Mouse (Mus musculus) gastrocnemius, postnatal 10 days (tissue): Measurements from ENCODE around the gene Arhgef25. TPM values are rescaled to one million over a fixed set of nuclear protein-coding genes. Genes with fewer than 3 reads are reported as not detected.
A peak's percentile ranks its signal among the peaks of the same experiment; 100 is the strongest.

Source experiments
- DNase-seq: peaks from one replicate; pipeline ENCODE4 v3.0.0; 2021; ENCODE audit warnings: mixed read lengths
- long read RNA-seq, 2 experiments: library from polyadenylated mRNA; stranded (forward); transcript quantifications; one replicate each; pipeline ENCODE4 v2.0.0; 2021
- total RNA-seq, 2 experiments: library from RNA; stranded (reverse); gene quantifications; 2 replicates each; pipeline ENCODE4 v1.2.3; 2021

Arhgef25 gene
- total RNA-seq: 10 to 100 TPM; 16.2 to 26.2 TPM
- long read RNA-seq, experiment 1, partial matches to known transcripts: 0 of 7 reads
- long read RNA-seq, experiment 1, other reads (novel, unspliced or antisense): 2 of 7 reads
- long read RNA-seq, experiment 2, partial matches to known transcripts: 1 of 6 reads
- long read RNA-seq, experiment 2, other reads (novel, unspliced or antisense): 4 of 6 reads

DNA sequence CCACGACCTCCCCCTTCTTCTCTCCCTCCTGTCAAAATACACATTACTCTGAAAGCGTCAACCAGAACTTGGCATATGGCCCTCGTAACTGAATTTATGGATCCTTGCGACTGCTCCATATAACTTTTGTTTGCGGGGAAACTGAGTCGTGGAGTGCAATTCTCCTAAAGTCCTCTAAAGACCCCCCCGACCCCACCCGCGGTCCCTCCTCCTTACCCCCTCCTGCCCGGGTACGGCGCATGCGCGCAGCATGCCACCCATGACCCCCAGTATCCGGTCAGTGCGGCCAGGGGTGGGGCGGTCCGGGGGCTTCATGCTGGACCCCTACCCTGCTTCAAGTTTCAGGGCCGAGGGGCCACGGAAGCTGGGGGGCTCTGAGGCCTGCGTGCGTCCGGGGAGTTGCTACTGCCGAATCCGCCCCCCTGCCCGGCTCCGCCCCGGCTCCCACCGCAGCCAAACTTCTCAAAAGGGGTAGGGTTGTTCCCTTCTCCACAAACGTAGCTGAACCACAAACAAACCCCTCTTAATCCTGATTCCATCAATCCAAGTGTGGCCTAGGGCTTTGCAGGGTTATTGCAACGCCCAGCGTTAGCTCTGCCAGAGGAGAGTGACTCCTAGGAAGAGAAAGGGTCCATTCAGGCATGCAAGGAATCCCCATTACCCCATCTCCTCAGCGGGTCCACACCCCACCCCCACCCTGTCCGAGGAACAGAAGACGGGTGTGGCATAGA lies at the start of gene Arhgef25:
Gene Arhgef25, minus strand, starts transcription at position 433 of the 731 bp plus-strand sequence.
- peak; percentile 68 for DNase-seq

DNA sequence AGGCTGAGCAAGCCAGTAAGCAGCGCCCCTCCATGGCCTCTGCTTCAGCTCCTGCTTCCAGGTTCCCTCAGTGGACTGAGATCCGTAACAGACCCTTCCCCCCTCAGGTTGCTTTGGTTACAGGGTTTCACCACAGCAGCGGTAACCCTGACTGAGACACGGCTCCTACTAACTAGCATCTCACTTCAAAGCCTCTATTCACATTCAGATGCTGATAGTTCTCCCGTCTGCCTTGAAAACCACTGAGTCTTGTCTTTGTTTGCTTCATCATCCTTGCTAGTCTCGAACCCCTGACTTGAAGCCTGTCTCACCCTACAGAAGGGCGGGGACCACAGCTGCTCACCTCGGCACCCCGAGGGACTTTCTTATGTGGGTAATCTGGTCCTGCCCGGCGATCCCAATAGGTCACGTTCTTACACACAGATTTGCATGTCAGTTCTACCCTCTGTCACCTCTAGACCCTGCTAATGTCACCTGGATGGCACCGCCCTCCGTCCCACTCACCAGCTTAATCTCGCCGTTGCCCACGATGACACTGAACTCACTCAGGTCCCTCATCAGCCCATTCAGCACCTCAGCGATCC lies 48.5 kb upstream of the Arhgef25 start:
- no peak for DNase-seq

DNA sequence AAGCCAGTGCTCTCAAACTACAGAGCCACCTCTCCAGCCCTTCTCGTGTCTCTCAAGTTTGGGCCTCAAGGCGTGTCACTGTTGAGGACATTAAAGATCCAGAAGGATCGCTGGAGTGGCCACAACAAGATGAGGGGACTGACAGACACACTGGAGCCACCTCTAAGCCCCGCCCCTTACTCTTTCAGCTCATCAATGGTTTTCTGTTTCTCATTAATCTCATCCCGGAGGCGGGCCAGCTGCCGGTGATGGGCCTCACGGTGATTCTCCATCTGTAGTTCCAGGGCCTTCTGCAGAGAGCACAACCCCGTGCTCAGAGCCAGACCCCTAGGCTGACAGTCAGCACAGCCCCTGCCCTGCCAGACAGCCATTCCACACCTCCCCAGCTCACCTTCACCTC lies 46.7 kb upstream of the Arhgef25 start:
- DNase-seq: no peak

DNA sequence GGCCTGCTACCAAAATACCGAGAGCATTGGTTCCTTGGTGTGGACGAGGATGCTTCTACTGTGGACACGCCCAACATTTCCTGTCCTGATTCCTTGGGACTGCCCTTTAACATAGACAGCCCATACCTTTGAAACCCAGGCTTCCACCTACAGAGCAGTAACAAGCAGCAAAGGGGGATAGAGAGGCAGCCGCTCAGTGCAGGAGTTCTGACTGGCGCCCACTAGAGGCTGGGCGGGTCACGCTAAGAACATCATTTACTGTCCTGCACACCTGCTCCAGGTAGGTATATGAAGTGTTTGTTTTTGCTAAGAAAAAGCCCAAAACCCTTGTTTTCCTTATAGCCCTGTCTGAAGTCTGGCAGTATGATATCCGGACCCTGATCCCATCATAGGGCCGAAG lies 43.3 kb upstream of the Arhgef25 start:
- no peak for DNase-seq

DNA sequence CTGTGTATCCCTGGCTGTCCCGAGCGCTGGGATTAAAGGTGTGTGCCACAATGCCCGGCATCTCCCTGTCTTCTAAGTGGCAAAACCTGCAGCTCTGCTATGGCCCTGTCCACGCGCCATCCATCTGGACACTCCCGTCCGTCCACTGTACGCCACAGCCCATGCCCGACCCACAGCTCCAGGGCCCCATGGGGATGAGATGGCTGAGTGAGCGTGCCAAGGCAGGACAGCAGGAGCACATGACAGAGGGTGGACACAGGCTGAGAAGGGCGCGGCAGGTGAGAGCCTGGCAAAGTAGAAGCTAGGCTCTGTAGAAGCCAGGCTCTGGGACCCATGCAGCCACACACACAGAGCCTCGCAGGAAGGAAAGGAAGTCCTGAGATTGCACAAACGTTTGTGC lies 41.9 kb upstream of the Arhgef25 start:
- no peak for DNase-seq

DNA sequence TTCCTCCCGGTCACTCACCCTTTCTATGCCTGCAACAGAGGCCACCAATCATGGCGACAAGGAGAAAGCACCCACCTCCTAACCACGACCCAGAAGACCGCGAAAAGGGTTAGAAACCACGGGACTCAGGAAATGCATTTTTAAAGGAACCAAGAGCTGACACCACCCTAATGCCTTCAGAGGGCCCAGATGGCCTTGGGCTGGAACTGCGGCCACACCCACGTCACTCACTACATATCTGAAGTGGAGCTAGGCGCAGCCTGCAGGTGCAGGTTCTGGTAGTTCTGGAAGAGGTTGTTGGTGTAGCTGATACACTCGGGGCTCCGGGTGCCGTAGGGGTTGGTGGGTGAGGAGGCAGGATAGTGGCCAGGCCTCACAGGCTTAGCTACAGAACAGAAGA lies 40.8 kb upstream of the Arhgef25 start:
- DNase-seq: no peak

DNA sequence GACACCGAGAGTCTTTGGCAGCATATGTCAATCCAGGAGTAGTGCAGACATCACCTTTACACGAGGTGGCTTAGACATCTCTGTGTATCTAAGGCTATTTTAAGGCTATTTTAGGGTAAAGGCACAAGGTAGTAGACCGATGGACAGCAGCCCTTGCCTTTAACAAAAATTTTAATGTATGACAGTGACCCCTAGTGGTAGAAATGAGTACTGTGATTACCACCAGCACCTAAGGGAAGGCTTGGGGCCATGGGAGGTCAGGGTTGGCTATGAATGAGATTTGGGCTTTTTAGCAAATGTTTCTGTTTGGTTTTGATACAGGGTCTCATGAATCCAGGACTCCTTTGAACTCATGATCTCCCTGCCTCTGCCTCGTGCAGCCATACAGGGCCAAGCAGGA lies 39.0 kb upstream of the Arhgef25 start:
- DNase-seq: no peak

DNA sequence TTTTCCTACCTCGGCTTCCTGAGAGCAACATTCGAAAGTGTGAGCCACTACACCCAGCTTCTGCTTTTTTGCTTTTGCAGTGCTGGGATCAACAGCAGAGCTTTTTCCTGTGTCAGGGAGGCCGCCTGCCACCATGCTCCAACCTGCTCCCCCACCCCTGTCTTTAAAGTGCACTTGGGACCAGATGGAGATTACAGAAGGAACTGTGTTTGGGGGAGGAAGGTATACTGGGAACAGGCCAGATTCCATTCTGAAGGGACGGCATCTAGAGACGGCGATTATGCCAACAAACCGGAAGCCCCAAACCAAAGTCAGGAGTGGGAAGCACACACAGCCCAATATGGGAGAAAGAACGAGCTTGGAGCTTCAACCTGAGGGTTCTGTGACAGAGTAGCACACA lies 37.3 kb upstream of the Arhgef25 start:
- no peak for DNase-seq

DNA sequence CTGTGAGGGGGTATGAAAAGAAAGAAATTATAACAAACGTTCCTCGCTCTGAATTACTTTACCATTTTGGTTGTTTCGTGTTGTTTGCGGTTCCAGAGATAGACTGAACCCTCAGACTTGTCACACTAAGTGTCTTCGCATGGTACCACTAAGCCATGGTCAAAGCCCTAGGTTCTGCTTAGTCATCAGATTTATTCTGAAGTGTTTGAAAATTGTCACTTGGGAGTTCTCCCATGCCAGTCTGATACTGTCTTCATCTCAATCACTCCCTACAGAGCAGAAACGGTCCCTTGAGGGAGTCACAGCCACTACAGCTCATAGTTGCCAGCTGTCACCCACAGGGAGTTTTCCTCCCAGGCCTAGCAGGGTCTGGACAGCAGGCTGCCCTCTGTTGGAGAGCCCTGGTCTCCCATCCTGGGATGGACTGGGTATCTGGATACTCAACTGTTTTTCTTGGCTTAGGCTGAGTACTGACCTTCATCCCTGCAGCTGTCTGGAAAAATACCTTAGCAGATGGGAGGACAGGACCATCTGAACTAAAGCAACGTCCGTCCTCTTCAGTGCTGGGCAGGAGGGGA lies 36.5 kb upstream of the Arhgef25 start:
- no peak for DNase-seq

DNA sequence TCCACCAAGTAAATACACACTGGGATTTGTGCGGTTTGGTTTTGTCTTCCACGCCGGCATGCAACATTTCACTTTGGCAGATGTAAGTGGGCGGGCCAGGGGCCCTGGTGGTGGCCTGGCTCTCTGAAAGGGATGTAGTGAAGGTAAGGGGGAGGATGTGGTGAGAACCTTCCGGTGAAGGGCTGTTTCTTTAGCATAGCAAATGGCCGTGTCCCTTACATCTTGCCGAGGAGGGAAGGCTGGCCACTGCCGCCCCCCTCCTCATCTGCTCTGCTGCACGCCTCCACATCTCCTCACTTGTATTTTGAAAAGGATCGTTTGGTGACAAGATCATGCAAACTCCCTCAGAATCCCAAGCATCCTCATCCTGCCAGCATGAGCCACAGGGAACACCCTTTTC lies 35.8 kb upstream of the Arhgef25 start:
- no peak for DNase-seq

DNA sequence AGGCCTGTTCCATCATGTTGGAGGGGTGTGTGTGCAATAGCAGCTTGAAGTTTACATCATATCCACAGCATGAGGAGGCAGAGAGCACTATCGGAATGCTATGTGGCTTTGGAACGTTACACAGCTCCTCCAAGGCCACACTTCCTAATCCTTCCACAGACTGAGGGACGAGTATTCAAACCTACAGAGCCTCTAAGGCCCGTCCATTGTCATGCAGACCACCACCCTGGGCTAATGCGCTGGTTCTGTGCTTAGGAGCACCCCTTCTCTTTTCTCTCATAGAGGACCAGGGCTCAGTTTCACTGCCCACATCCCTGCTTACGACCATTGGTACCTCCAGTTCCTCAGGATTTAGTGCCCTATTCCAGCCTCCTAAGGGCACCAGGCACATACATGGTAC lies 35.3 kb upstream of the Arhgef25 start:
- DNase-seq: no peak

DNA sequence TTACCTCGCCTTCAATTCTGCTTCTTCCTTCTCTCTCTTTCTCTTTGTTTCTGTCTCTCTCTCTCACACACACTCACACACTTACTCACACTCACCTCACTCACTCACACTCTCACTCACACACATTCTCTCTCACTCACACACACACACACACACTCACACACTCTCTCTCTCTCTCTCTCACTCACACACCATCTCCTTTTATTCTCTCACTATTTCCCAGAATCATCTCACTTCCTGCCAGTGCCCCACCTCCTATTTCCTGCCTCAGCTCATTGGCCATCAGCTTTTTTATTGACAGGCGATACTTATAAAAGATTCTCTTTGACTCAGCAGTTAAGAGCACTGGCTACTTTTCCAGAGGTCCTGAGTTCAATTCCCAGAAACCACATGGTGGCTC lies 28.5 kb upstream of the Arhgef25 start:
- no peak for DNase-seq

DNA sequence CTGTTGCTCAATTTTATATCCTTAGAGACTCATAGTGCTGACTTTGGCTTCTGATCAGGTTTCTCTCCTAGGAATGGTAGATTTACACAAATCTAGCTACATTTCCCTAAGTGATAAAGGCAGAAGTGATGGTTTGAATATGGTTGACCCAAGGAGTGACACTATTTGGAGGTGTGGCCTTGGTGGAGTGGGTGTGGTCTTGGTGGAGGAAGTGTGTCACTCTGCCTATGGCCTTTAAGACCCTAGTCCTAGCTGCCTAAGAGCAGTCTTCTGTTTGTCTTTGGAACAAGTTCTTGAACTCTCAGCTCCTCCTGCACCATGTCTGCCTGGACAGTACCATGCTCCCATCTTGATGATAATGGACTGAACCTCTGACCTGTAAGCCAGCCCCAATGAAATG lies 27.3 kb upstream of the Arhgef25 start:
- no peak for DNase-seq

DNA sequence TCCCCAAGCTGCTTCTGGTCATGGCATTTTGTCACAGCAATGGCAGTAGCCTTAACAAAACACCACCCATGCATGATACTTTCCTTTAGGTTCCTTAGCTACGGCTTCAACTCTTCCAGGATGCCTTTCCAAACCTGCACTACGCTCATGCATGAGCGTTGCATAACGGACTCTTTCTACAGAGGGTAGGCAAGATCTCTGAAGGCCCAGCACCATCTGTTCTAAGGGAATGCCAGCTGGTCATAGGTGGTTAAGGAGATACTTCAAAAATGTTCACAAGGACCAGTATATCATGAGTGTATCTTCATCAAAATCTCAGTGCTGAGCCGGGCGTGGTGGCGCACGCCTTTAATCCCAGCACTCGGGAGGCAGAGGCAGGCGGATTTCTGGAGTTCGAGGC lies 26.6 kb upstream of the Arhgef25 start:
- DNase-seq: no peak

DNA sequence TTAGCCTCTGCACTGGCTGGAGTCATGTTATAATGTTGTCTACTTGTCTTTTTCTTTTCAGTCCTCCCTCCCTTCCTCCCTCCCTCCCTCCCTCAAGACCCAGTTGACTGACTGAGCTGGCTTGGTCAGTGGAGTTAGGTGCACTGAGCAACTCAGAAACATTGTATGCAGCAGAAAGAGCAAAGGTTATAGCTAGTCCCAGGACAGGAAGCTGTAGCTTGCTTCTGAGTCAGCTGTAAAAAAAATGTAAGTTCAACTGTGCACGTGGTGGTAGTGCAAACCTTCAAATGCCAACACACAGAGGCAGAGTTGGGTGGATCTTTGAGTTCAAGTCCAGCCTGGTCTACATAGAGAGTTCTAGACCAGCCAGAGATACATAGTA lies 24.5 kb upstream of the Arhgef25 start:
- no peak for DNase-seq

DNA sequence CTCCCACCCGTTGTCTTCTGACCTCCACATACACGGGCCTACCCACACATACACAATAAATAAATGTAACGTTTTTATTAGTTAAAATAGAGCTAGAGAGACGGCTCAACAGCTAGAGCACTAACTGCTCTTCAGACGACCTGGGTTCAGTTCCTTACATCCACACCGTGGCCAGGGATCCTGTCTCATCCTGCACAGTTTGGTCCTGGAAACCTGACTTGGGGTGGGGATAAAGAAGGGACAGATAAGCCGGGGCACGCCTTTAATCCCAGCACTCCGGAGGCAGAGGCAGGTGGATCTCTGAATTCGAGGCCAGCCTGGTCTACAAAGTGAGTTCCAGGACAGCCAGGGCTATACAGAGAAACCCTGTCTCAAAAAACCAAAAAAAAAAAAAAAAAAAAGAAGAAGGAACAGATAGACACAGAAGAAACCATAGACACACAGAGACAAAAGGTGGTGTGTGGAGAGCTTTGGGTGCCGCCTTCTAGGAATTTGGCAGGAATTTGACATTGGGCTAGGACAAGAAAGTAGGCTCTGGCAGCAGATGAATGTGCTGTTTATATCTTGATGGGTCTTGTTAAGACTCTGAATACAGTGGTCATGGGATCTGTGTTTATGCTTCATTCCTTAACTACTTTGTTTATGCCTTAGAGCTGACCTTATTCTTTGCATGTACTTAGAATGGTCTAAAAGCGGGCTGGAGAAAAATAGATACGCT lies 24.0 kb upstream of the Arhgef25 start:
- no peak for DNase-seq

DNA sequence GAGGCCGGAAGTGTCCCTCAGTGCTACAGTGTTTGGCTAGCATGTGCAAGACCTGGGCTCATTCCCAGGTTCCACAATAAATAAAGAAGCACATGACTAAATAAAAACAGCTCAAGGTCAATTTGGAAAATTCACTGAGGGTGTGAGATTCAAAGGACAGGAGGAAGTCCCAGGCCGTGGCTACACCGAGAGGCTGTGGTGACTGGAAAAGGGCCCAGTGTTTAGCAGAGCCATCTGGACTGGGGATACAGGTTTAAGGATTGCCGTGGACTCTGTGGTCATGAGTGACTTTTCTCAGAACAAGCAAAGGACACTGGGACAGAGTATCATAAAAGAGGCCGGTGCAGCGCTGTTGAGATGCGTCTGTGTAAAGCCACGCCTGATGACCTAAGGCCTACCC lies 23.4 kb upstream of the Arhgef25 start:
- no peak for DNase-seq

DNA sequence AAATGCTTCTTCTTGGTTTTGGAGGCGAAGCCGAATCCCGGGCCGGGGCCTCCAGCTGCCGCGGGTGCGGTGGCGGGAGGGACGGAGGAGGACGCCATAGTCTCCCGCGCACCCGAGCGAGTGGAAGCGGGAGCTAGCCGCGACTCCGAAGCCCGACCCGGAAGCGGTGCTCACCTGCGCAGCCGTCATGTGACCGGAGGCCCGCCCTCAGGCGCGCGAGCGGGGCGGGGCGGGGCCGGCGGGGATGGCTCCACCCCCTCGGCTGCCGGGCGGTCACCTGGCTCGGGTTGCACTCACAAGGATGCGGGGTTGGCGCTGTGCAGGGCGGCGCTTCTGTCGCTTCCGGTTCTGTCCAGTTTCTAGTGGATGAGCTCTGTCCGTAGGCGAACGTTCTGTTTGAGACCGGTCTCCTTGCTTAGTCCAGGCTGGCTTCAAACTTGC lies 21.6 kb upstream of the Arhgef25 start, which contains the start of gene Pip4k2c:
Gene Pip4k2c, minus strand, starts transcription at position 172 of the 441 bp plus-strand sequence.
- peak; percentile 87 for DNase-seq

DNA sequence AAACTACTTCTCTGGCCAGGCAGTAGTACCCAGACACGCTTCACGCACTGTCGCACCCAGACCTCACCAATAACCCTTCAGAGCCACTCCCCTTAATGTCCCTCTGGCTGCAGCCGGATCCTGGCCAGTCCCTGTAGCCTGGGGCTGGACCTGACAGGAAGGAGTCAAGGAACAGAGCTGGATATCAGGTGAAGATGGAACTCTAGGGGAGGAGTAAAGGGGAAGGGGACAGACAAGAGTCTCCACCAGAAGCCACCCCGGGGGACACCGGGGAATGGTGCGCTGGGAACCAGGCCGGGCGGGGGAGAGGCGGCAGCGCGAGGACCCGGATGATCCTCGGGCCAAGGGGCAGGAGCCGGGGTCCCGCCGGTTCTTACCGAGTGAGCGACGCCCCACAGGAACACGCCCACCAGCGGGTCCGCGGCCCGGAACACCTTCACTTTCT lies 21.1 kb upstream of the Arhgef25 start:
- no peak for DNase-seq

DNA sequence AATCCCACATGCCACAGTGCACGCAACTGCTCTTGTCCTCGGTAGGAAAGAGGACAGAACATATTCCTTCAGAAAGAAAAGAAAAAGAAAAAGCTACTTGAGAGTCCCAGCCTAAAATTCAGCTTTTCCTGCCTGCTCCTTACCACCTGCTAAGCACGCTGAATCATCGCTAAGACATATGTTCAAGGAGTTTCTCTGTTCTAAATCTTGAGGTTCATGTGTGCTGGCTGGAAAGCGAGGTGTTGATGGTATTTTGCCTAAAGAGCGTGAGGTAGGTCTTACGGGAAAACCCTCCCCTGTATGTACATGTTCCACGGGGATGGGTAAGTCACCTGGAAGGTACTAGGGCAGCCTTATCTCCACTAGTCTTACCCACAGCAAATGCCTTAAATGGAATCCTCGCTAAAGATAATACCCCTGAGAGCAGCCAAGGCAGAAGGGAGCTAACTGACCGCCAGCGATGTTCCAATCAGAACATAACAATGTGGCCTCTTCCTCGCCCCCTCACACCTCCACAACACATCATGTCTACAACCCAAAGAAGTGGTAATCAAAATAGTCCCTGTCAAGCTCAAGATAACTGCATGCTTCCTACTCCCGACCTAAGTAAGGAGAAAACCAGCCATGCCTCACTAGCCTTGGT lies 20.2 kb upstream of the Arhgef25 start:
- DNase-seq: no peak

DNA sequence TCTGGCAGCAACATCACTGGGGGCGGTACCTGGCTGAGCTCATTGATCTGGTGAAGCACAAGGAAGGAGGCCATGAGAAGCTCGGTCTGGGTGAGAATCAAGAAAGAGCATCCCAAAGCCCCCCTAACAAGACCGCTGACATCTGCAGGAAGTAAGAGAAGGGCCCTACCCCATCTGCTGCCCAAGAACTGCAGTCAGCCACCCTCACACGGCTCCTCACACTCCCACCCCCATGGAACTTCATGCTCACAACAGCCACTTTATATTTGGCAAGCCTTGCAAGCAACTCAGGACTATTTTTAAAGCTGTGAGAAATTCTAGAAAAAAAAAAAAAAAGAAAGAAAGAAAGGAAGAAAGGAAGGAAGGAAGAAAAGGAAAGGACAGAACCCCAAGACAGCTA lies 19.0 kb upstream of the Arhgef25 start:
- no peak for DNase-seq

DNA sequence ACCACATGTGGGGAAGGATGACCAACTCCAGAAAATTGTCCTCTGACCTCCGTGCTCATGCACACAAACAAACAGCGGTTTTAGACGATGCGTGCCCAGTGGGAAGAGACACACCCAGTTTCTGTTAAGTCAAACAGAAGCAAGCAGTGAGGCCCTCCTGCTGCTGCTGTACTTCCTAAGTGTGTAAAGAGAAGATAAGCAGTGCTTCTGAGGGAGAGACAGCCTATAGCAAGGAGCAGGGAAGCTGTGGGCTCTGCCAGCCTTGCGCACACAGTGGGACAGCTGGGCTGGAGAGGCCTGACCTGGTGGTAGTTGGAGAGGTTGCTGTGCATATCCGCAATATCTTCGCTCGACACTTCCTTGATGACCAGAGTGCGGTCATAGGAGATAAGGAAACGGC lies 15.5 kb upstream of the Arhgef25 start:
- DNase-seq: no peak
